Comparison of ENCODE assay signal across 31 mouse cellular contexts in the genomic region with DNA sequence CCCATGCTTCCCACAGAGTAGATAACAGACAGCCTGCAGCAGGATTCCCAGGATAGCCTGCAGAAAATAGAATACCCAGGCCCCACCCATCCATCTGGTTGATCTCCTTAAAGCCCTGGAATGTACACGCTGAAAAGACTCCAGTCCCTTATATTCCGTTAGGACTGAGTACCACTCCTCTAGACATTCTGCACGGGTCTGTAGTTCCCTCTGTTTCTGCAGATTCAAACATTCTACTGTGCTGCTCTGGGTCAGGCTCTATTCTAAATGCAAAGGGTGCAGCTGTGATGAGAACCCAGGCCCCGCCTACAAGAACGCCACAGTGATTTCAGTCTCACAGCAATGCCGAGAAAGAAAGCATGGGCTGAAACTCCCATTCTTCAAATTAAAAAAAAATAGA. TPM values are rescaled to one million over a fixed set of nuclear protein-coding genes. Genes with fewer than 3 reads are reported as not detected.
DNase-seq lines count a peak whose midpoint lies in the region; ATAC-seq lines count a peak whose summit lies in the region.
"Had no signal": no experiment of that assay in that cellular context is flagged by ENCODE, and none has a peak within 500 bp of the region (broad histone marks: within the 10 kb centered on the region; RNA-seq: fewer than 3 reads in every experiment).

No protein-coding gene starts in this region.

- peak; percentile 76 for ATAC-seq in frontal cortex, adult (ENCODE audit: low TSS enrichment)
- peak; percentile 28; the same call in 1 of the 2 replicates for ATAC-seq in limb, embryonic 13.5 days (ENCODE audit: low FRiP score, low read depth)
- ATAC-seq in embryonic facial prominence, embryonic 13.5 days (ENCODE audit: insufficient number of reproducible peaks, insufficient read depth, low FRiP score, low TSS enrichment, low read depth), result no peak
- ATAC-seq: forebrain, embryonic 15.5 days had no signal

- H3K4me2 ChIP-seq in limb, embryonic 13.5 days (replicated peaks), result no peak overlapping the region
- peak overlapping the region; percentile 21 for H3K4me2 ChIP-seq in embryonic facial prominence, embryonic 13.5 days
- H3K4me2 ChIP-seq: forebrain, embryonic 15.5 days; hindbrain, embryonic 13.5 days; lung, embryonic 15.5 days had no signal

- no peak overlapping the region for H3K4me3 ChIP-seq in limb, embryonic 13.5 days
- no peak overlapping the region for H3K4me3 ChIP-seq in limb, embryonic 10.5 days
- H3K4me3 ChIP-seq in embryonic facial prominence, embryonic 13.5 days, result no peak overlapping the region
- H3K4me3 ChIP-seq: forebrain, embryonic 15.5 days; hindbrain, embryonic 13.5 days; lung, embryonic 15.5 days; midbrain, embryonic 10.5 days had no signal

- no peak for DNase-seq in frontal cortex, postnatal 25 days (ENCODE audit: low spot score in 2 of 2)
- no peak for DNase-seq in limb, embryonic 10.5 days (ENCODE audit: low spot score)
- peak; percentile 29 for DNase-seq in ZHBTc4 (ENCODE audit: low read depth, low spot score)
- no peak for DNase-seq in B cell, adult 2 months
- no peak for DNase-seq in layer of hippocampus, postnatal 10 days (ENCODE audit: low spot score in 2 of 2)
- DNase-seq: adrenal gland, adult 2 months; cerebellum, adult 9-11 months; gastrocnemius, postnatal 10 days; heart, adult 18-20 months; kidney, adult 9 months; kidney, postnatal 25 days; thymus, postnatal 14 days had no signal

- no peaks in the 10 kb centered on the region for H3K36me3 ChIP-seq in limb, embryonic 13.5 days
- no peaks in the 10 kb centered on the region for H3K36me3 ChIP-seq in limb, embryonic 10.5 days
- H3K36me3 ChIP-seq in embryonic facial prominence, embryonic 13.5 days, result no peaks in the 10 kb centered on the region
- H3K36me3 ChIP-seq: forebrain, embryonic 15.5 days; hindbrain, embryonic 13.5 days; lung, embryonic 15.5 days; midbrain, embryonic 10.5 days had no signal

- H3K27me3 ChIP-seq in limb, embryonic 13.5 days, result no peaks in the 10 kb centered on the region
- no peaks in the 10 kb centered on the region for H3K27me3 ChIP-seq in limb, embryonic 10.5 days (ENCODE audit: low read depth, poor library complexity, severe bottlenecking)
- no peaks in the 10 kb centered on the region for H3K27me3 ChIP-seq in embryonic facial prominence, embryonic 13.5 days
- H3K27me3 ChIP-seq: forebrain, embryonic 15.5 days; hindbrain, embryonic 13.5 days; lung, embryonic 15.5 days had no signal

- no peaks in the 10 kb centered on the region for H3K9me3 ChIP-seq in limb, embryonic 13.5 days
- H3K9me3 ChIP-seq in limb, embryonic 10.5 days (replicated peaks), result no peaks in the 10 kb centered on the region
- no peaks in the 10 kb centered on the region for H3K9me3 ChIP-seq in embryonic facial prominence, embryonic 13.5 days
- H3K9me3 ChIP-seq: forebrain, embryonic 15.5 days; hindbrain, embryonic 13.5 days; lung, embryonic 15.5 days; midbrain, embryonic 10.5 days had no signal

- no peak overlapping the region for H3K9ac ChIP-seq in limb, embryonic 13.5 days
- H3K9ac ChIP-seq in embryonic facial prominence, embryonic 13.5 days, result no peak overlapping the region
- H3K9ac ChIP-seq: forebrain, embryonic 15.5 days; hindbrain, embryonic 13.5 days; liver, embryonic 14.5 days; lung, embryonic 15.5 days had no signal

- H3K27ac ChIP-seq in limb, embryonic 13.5 days, result no peak overlapping the region
- no peak overlapping the region for H3K27ac ChIP-seq in limb, embryonic 10.5 days
- peak overlapping the region; percentile 28; the same call in 1 of the 2 replicates for H3K27ac ChIP-seq in embryonic facial prominence, embryonic 13.5 days
- H3K27ac ChIP-seq: forebrain, embryonic 15.5 days; hindbrain, embryonic 13.5 days; liver, embryonic 14.5 days; lung, embryonic 15.5 days; macrophage; midbrain, embryonic 10.5 days had no signal

- WGBS in limb, embryonic 13.5 days, result 39% methylated on average over 6 of the region's 6 CpGs
- WGBS in limb, embryonic 10.5 days, result 51% methylated on average over 6 of the region's 6 CpGs
- 23% methylated on average over 6 of the region's 6 CpGs for WGBS in embryonic facial prominence, embryonic 13.5 days

- no peaks in the 10 kb centered on the region for H3K4me1 ChIP-seq in limb, embryonic 13.5 days
- 0 out of 2 replicates have a peak, but pooled peaks cover 5% of the 10 kb centered on the region for H3K4me1 ChIP-seq in limb, embryonic 10.5 days
- peaks cover 16% of the 10 kb centered on the region for H3K4me1 ChIP-seq in embryonic facial prominence, embryonic 13.5 days
- H3K4me1 ChIP-seq: forebrain, embryonic 15.5 days; hindbrain, embryonic 13.5 days; lung, embryonic 15.5 days had no signal

RNA-seq across cellular contexts. Expression of a gene that starts 20.2 kb away (rescaled TPM):
- polyA plus RNA-seq in limb, embryonic 13.5 days (2015; fragmentation: Nextera tagmentation; extraction: Ambion mirVana), result not detected in 2 replicates
- polyA plus RNA-seq in limb, embryonic 10.5 days (2016; fragmentation: Nextera tagmentation; extraction: Ambion mirVana), result not detected in 2 replicates
- polyA plus RNA-seq in embryonic facial prominence, embryonic 13.5 days (2015; fragmentation: Nextera tagmentation; extraction: Ambion mirVana), result not detected in 2 replicates
- total RNA-seq in layer of hippocampus, postnatal 10 days (2021), result not detected
- total RNA-seq: adrenal gland, adult 2 months; gastrocnemius, postnatal 10 days; heart, adult 18-20 months; layer of hippocampus, adult 8-10 months; left cerebral cortex, adult 8-10 months; midbrain, postnatal 0 days; neutrophil, adult 5-6 weeks had no signal
- polyA plus RNA-seq: adrenal gland, adult 2 months; C2C12; cortical plate, adult 2 months; forebrain, embryonic 15.5 days; heart, postnatal 0 days; hindbrain, embryonic 13.5 days; intestine, embryonic 14.5 days; limb, embryonic 14.5 days; liver, embryonic 14.5 days; lung, embryonic 15.5 days; macrophage; midbrain, embryonic 10.5 days; midbrain, postnatal 0 days; stomach, embryonic 16.5 days had no signal

RNA-seq across cellular contexts. Expression of a gene that starts 32.0 kb away (rescaled TPM):
- not detected in 2 replicates for polyA plus RNA-seq in limb, embryonic 13.5 days (2015; fragmentation: Nextera tagmentation; extraction: Ambion mirVana)
- not detected in 2 replicates for polyA plus RNA-seq in limb, embryonic 10.5 days (2016; fragmentation: Nextera tagmentation; extraction: Ambion mirVana)
- 1.2 and 1.7 TPM in 2 replicates for polyA plus RNA-seq in embryonic facial prominence, embryonic 13.5 days (2015; fragmentation: Nextera tagmentation; extraction: Ambion mirVana)
- 1 to 10 TPM; 1.4 to 1.7 TPM for total RNA-seq in layer of hippocampus, postnatal 10 days (2021)
- total RNA-seq: gastrocnemius, postnatal 10 days; heart, adult 18-20 months; neutrophil, adult 5-6 weeks had no signal
- polyA plus RNA-seq: heart, postnatal 0 days; intestine, embryonic 14.5 days; liver, embryonic 14.5 days; lung, embryonic 15.5 days; macrophage; stomach, embryonic 16.5 days had no signal

RNA-seq across cellular contexts. Expression of a gene that starts 58.6 kb away (rescaled TPM):
- polyA plus RNA-seq in limb, embryonic 13.5 days (2015; fragmentation: Nextera tagmentation; extraction: Ambion mirVana), result 0.08 TPM in 1 of 2 replicates, not detected in the other
- polyA plus RNA-seq in limb, embryonic 10.5 days (2016; fragmentation: Nextera tagmentation; extraction: Ambion mirVana), result 0.10 and 0.31 TPM in 2 replicates
- not detected in 2 replicates for polyA plus RNA-seq in embryonic facial prominence, embryonic 13.5 days (2015; fragmentation: Nextera tagmentation; extraction: Ambion mirVana)
- total RNA-seq in layer of hippocampus, postnatal 10 days (2021), result not detected
- total RNA-seq: adrenal gland, adult 2 months; gastrocnemius, postnatal 10 days; heart, adult 18-20 months; layer of hippocampus, adult 8-10 months; left cerebral cortex, adult 8-10 months; midbrain, postnatal 0 days; neutrophil, adult 5-6 weeks had no signal
- polyA plus RNA-seq: adrenal gland, adult 2 months; C2C12; cortical plate, adult 2 months; forebrain, embryonic 15.5 days; heart, postnatal 0 days; hindbrain, embryonic 13.5 days; intestine, embryonic 14.5 days; limb, embryonic 14.5 days; liver, embryonic 14.5 days; lung, embryonic 15.5 days; macrophage; midbrain, postnatal 0 days; stomach, embryonic 16.5 days had no signal
